Mouse (Mus musculus): ENCODE results near the gene Slc4a1. TPM values are rescaled to one million over a fixed set of nuclear protein-coding genes. Genes with fewer than 3 reads are reported as not detected.
"Not testable (repeated sequence)": the region's sequence is repeated elsewhere in the genome, so short reads cannot be mapped to it uniquely, and the experiment has no call there.

Gene Slc4a1
- polyA plus RNA-seq (2017; shearing (Covaris generic)), result 1 to 10 TPM in 1 of 2 experiments, not detected in 1; 2.9 TPM

DNA sequence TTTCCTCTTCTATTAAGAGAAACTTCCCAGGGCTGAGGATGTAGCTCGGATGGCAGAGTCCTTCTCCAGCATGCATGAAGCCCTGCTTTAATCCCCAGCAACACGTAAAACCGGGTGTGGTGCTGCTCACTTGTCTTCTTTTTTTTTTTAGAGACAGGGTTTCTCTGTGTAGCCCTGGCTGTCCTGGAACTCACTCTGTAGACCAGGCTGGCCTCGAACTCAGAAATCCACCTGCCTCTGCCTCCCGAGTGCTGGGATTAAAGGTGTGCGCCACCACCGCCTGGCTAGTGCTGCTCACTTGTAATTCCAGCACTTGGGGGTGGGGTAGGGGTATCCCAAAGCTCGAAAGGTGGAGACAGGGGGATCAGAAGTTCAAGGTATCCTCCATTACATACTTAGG is at the start of gene Slc4a1:
Slc4a1 (minus strand) TSS at position 101 of the 400 bp plus-strand sequence.
- not testable (repeated sequence) for ATAC-seq

GRCm38 (mm10) chr11:102415034-102415802 is 49.2 kb upstream of the Slc4a1 start:
- no peak for ATAC-seq

DNA sequence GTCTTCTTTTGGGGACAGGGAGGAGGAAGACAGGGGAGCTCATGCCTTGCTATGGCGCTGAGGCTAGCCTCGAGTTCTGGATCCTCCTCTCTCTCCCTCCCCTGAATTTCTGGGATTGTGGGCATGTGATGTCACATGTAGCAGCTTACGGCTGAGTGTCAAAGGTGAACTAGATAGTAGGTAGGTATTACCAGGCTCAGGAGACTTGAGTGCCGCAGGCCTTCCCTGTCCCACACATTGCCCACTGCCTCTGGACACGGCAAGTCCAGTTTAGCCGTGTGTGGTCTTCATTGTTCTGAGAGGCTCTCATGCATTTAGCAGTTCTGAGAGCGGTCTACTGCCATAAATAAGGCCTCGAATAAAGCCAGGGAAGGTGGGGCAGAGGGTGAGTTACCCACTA is 47.1 kb upstream of the Slc4a1 start:
- no peak for ATAC-seq

- no peak for ATAC-seq
Measured at GRCm38 (mm10) chr11:102411704-102412103, 45.7 kb upstream of the Slc4a1 start.

DNA sequence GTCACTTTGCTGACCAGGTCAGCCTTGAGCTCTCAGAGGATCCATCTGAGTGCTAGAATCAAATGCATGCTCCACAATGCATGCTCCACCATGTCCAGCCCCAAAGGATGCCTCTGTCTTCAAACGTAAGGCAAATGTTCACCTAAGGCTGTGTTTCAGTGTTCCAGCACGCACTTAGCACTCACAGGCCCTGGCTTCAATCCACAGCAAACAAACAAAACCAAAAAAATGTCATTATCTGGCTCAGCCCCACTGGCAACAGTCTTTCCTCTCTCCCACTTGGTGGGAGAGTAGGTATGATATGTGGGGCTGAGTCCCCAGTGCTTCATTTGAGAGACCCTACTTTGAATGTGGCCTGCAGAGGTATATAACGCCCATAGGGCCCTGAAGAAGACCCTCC is 45.1 kb upstream of the Slc4a1 start:
- no peak for ATAC-seq

GRCm38 (mm10) chr11:102410345-102410744 is 44.3 kb upstream of the Slc4a1 start:
- not testable (repeated sequence) for ATAC-seq

- no peak for ATAC-seq
Measured at GRCm38 (mm10) chr11:102409795-102410330, 43.9 kb upstream of the Slc4a1 start.

GRCm38 (mm10) chr11:102408888-102409794 is 43.1 kb upstream of the Slc4a1 start:
- no peak for ATAC-seq

- ATAC-seq, result peak; percentile 94
Measured at GRCm38 (mm10) chr11:102408344-102408876, 42.4 kb upstream of the Slc4a1 start.

- ATAC-seq, result no peak
Measured at GRCm38 (mm10) chr11:102407834-102408215, 41.8 kb upstream of the Slc4a1 start, which contains the start of gene Slc25a39. Slc25a39 (minus strand) TSS chr11:102407946.

DNA sequence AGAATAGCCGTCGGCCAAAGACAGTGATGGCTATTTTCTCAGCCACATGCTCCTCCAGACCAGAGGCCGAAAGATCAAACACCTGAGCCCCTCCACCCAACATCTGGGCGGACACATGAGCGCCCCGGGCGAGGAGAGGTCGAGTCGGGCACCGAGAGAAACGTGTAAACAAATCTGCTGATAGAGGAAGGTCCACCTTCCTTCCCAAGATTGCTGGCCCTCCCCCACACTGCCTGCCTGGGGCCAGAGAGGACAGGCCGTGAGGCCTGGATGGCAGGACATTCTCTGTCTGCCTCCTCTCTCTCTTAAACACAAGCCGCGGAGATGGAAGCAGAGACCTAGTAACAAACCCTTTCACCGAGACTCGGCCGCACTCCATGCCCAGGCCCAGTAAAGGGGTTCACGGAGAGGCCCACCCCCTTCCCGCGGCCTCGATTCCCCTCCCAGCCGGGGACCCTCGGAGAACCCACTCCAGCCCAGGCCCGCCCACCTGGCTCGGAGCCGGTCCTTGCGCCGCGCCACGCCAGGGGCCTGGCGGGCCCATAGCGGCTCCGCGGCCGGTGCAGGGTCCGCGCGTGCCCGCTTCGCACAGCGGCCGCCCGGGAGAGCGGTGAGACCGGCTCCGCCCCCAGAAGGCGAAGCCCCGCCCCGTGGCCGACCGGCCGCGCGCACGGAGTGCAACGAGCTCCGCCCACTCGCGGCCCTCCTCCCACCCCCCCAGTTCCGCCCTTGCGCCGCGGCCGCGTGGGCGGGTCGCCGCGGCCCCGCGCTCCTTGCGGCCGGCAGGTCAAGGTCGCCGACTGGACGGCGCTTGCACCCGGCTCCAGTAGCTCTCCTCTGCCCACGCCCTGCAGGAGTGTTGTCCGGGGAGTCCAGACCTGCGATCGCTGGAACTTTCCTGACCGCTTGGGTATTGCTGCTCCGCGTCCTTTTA is 41.2 kb upstream of the Slc4a1 start:
- peak; percentile 36 for ATAC-seq

- ATAC-seq, result no peak
Measured at GRCm38 (mm10) chr11:102406401-102406800, 40.4 kb upstream of the Slc4a1 start.

DNA sequence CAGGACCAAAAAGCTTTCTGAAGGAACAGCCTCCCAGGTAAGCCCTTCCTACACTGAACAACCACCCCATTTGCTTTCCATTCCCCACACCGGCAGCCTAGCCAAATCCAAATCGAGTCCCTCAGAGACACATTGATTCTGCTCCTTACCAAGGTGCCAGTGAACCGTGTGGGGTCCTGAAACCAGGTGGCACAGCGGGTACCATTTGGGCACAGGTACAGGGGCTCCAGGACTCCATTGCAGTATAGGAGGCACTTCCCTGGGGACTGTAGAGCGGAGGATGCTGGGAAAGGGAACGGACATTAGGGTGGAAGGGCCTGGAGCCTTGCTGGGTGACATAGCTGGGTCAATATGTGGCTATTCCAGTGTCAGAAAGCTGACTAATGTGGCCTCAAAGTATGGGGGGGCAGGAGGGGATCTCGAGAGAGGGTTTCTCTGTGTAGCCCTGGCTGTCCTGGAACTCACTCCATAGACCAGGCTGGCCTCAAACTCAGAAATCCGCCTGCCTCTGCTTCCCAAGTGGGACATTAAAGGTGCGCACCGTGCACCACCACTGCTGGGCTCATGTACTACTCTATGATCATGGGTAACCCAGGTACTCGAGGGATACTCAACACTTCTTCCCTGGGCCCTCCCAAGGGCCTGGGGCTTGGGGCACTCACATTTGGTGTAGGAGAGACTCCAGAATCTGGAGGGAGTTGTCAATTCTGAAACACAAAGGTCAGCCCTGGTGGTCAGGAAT is 39.7 kb upstream of the Slc4a1 start:
- ATAC-seq, result no peak

DNA sequence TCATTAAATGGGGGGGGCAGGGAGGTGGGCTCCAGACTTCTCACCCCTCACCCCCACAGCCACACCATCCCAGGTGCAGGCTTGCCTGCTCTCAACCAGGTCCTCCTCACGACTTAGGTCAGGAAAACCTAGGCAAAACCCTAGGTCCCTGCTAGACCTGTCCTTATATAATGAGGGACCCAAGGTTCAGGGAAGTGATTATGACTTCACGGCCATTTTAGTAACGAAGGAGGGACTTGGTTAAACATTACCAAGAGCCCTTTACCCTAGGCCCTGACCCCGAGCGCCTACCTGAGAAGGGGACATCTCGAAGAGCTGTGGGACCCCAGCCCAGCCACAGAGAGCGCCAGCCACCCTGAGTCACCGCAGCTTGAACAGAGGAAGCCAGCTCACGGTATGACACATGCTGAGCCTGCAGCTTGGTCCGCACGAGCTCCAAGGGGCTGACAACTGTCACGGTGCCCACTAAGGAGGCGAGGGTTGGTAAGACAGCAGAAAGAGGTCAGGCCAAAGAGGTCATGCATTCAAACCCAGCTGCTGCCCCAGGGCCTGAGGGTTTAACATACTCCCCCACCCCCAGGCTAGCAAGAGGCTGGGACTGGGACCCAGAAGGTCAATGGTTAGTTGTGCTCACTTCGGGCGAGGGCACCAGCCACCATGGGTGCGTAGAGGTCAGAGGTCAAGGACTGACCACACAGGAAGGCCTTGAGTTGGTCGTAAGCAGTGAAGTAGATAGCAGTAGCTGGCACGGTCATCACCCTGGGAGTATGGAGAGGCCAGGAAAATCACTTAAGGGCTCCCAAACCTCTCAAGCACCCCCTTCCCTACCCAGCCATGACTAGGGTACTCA is 38.4 kb upstream of the Slc4a1 start:
- ATAC-seq, result no peak

- ATAC-seq, result no peak
Measured at GRCm38 (mm10) chr11:102403657-102404056, 37.7 kb upstream of the Slc4a1 start.

- no peak for ATAC-seq
Measured at GRCm38 (mm10) chr11:102401898-102402500, 36.0 kb upstream of the Slc4a1 start.

- no peak for ATAC-seq
Measured at GRCm38 (mm10) chr11:102400513-102401084, 34.6 kb upstream of the Slc4a1 start.

- no peak for ATAC-seq
Measured at GRCm38 (mm10) chr11:102399610-102400072, 33.6 kb upstream of the Slc4a1 start.

DNA sequence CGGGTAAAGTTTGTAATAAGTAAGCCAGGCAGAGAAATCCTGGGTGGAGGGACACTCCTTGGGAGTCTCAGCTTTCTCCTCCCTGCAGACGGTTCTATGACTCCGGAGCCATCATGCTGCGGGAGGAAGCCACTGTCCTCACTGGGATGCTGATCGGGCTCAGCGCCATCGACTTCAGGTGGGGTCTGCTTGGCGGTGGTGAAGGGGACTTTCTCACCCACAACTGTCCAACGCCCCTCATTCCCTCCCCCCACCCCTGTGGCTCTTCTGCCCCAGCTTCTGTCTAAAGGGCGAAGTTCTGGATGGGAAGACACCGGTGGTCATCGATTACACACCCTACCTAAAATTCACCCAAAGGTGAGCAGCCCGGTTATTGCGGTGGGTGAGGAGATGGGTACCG is 33.1 kb upstream of the Slc4a1 start:
- ATAC-seq, result no peak

Data from activated CD4-positive, CD25-positive, alpha-beta regulatory T cell, adult 4 months (primary cell).